Comparison of ENCODE assay signal across 8 mouse cellular contexts in genomic region chr11:76997916-76998704, GRCm38 (mm10). TPM values are rescaled to one million over a fixed set of nuclear protein-coding genes. Genes with fewer than 3 reads are reported as not detected.
A peak's percentile ranks its signal among the peaks of the same experiment; 100 is the strongest.
DNase-seq lines count a peak whose midpoint lies in the region; ATAC-seq and TF ChIP-seq lines count a peak whose summit lies in the region.

Gene Slc6a4 (plus strand): TSS chr11:76998603.

- DNase-seq in lung, postnatal 10 days = no peak
- DNase-seq in liver, embryonic 11.5 days (ENCODE audit: low spot score) = peak; percentile 60
- peak; percentile 53 for DNase-seq in retina, embryonic 14.5 days (ENCODE audit: low spot score)
- DNase-seq in spleen, postnatal 36 days (ENCODE audit: low spot score in 2 of 2) = no peak
- DNase-seq in testis, postnatal 14 days (ENCODE audit: low spot score) = no peak

- H3K27ac ChIP-seq in lung, embryonic 15.5 days = no peak within 1 kb of the TSS
- H3K27ac ChIP-seq in bone marrow, adult 2 months (ENCODE audit: control insufficient read depth, insufficient read depth, low read depth, low read length, poor library complexity) = no peak within 1 kb of the TSS
- H3K27ac ChIP-seq in heart, embryonic 16.5 days (ENCODE audit: low read length) = no peak within 1 kb of the TSS
- no peak within 1 kb of the TSS for H3K27ac ChIP-seq in liver, embryonic 11.5 days (ENCODE audit: low read depth, low read length)

- H3K4me2 ChIP-seq in lung, embryonic 15.5 days = peak within 1 kb of the TSS; percentile 96
- H3K4me2 ChIP-seq in heart, embryonic 16.5 days (ENCODE audit: low read depth, low read length) = peak within 1 kb of the TSS; percentile 93
- H3K4me2 ChIP-seq in liver, embryonic 11.5 days = peak within 1 kb of the TSS; percentile 72

- H3K4me3 ChIP-seq in lung, embryonic 15.5 days = peak within 1 kb of the TSS; percentile 53
- peak within 1 kb of the TSS; percentile 10 for H3K4me3 ChIP-seq in bone marrow, adult 2 months (replicated peaks; ENCODE audit: control insufficient read depth, low read depth, low read length)
- H3K4me3 ChIP-seq in heart, embryonic 16.5 days (ENCODE audit: low read length) = peak within 1 kb of the TSS; percentile 66
- H3K4me3 ChIP-seq in liver, embryonic 11.5 days (ENCODE audit: low read depth, low read length) = peak within 1 kb of the TSS; percentile 48

- TF ChIP-seq POLR2A in bone marrow, adult 2 months (IDR thresholded peaks at IDR 0.05; ENCODE audit: borderline replicate concordance, control insufficient read depth, low read depth, low read length) = no peak

- TF ChIP-seq CTCF in bone marrow, adult 2 months (IDR thresholded peaks at IDR 0.05; ENCODE audit: control insufficient read depth, insufficient read depth, low read length) = no peak

- H3K9me3 ChIP-seq in lung, embryonic 15.5 days = no peaks in the 10 kb centered on the region
- no peaks in the 10 kb centered on the region for H3K9me3 ChIP-seq in heart, embryonic 16.5 days (replicated peaks; ENCODE audit: control insufficient read depth, low read length)
- no peaks in the 10 kb centered on the region for H3K9me3 ChIP-seq in liver, embryonic 11.5 days (ENCODE audit: control insufficient read depth, low read length)

- H3K9ac ChIP-seq in lung, embryonic 15.5 days = peak within 1 kb of the TSS; percentile 31
- peak within 1 kb of the TSS; percentile 42 for H3K9ac ChIP-seq in heart, embryonic 16.5 days (ENCODE audit: low read length)
- no peak within 1 kb of the TSS for H3K9ac ChIP-seq in liver, embryonic 11.5 days (ENCODE audit: low read depth, low read length)

- peaks cover 21% of the 10 kb centered on the region for H3K4me1 ChIP-seq in lung, embryonic 15.5 days
- H3K4me1 ChIP-seq in bone marrow, adult 2 months (ENCODE audit: control insufficient read depth, insufficient read depth, low read length) = peaks cover 5% of the 10 kb centered on the region
- peaks cover 10% of the 10 kb centered on the region for H3K4me1 ChIP-seq in heart, embryonic 16.5 days (ENCODE audit: control insufficient read depth, insufficient read depth, low read length)
- H3K4me1 ChIP-seq in liver, embryonic 11.5 days (replicated peaks; ENCODE audit: control insufficient read depth, insufficient read depth, low read length) = peaks cover 8% of the 10 kb centered on the region; the same call in 1 of the 2 replicates

- ATAC-seq in lung, embryonic 15.5 days (ENCODE audit: borderline replicate concordance, extremely low read depth, low FRiP score, low TSS enrichment) = no peak
- no peak for ATAC-seq in heart, embryonic 16.5 days (replicated peaks; ENCODE audit: extremely low read depth, insufficient read depth, low FRiP score)
- ATAC-seq in liver, embryonic 11.5 days (replicated peaks; ENCODE audit: low FRiP score) = no peak

- under 1% methylated on average over 51 of the region's 52 CpGs for WGBS in lung, embryonic 15.5 days
- 1% methylated on average over 52 of the region's 52 CpGs for WGBS in bone marrow, adult 2 months
- WGBS in heart, embryonic 16.5 days = under 1% methylated on average over 52 of the region's 52 CpGs
- WGBS in liver, embryonic 11.5 days = under 1% methylated on average over 48 of the region's 52 CpGs

- H3K27me3 ChIP-seq in lung, embryonic 15.5 days = peaks cover 66% of the 10 kb centered on the region
- peaks cover 46% of the 10 kb centered on the region for H3K27me3 ChIP-seq in heart, embryonic 16.5 days (ENCODE audit: control insufficient read depth, insufficient read depth, low read length)
- peaks cover 48% of the 10 kb centered on the region for H3K27me3 ChIP-seq in liver, embryonic 11.5 days (replicated peaks; ENCODE audit: control insufficient read depth, insufficient read depth, low read length)

- no peaks in the 10 kb centered on the region for H3K36me3 ChIP-seq in lung, embryonic 15.5 days
- H3K36me3 ChIP-seq in heart, embryonic 16.5 days (ENCODE audit: control insufficient read depth, insufficient read depth) = no peaks in the 10 kb centered on the region
- no peaks in the 10 kb centered on the region for H3K36me3 ChIP-seq in liver, embryonic 11.5 days (ENCODE audit: control insufficient read depth, insufficient read depth, low read length)

RNA-seq across cellular contexts. Expression of gene Slc6a4, which starts in this region (rescaled TPM):
- polyA plus RNA-seq in lung, embryonic 15.5 days (2015; fragmentation: Nextera tagmentation; extraction: Ambion mirVana) = 1.8 and 2.0 TPM in 2 replicates
- polyA plus RNA-seq in bone marrow, adult 2 months (2011; ENCODE audit: insufficient read depth, insufficient read length, low replicate concordance, missing spikeins) = 15.6 and 37.7 TPM in 2 replicates
- polyA plus RNA-seq in heart, embryonic 16.5 days (2015; fragmentation: Nextera tagmentation; extraction: Ambion mirVana) = 0.58 and 0.70 TPM in 2 replicates
- 1.9 TPM in 2 replicates for polyA plus RNA-seq in liver, embryonic 11.5 days (2014; fragmentation: Nextera tagmentation; extraction: Ambion mirVana)

Comparison
In these comparisons a context has a peak if more than half of its experiments do, and no peak if none do; other contexts are left out.
1. H3K4me3 ChIP-seq: peak in every context shown above with its lines; median percentile 66 in heart, embryonic 16.5 days; 53 in lung, embryonic 15.5 days; 48 in liver, embryonic 11.5 days; 10 in bone marrow, adult 2 months.
2. DNase-seq: peak in liver, embryonic 11.5 days (single experiment) and retina, embryonic 14.5 days (single experiment); none in lung, postnatal 10 days (single experiment), spleen, postnatal 36 days (0 of 2) and testis, postnatal 14 days (single experiment).
3. Peak in every context shown above with its lines, with median percentiles within 50 percentile points of each other: H3K4me2 ChIP-seq.